Mouse (Mus musculus): ENCODE data around the gene Bag2.
"Not testable (repeated sequence)": the region's sequence is repeated elsewhere in the genome, so short reads cannot be mapped to it uniquely, and the experiment has no call there.

Bag2 gene

GRCm38 (mm10) chr1:33751283-33751682, 6.3 kb downstream of the Bag2 start:
- DNase-seq (ENCODE audit: low read depth in 1 of 2, low spot score in 2 of 2): no peak

- not testable (repeated sequence) for DNase-seq (ENCODE audit: low read depth in 1 of 2, low spot score in 2 of 2)
These were observed 7.9 kb downstream of the Bag2 start for GRCm38 (mm10) chr1:33749709-33750108.

GRCm38 (mm10) chr1:33749109-33749508, 8.5 kb downstream of the Bag2 start:
- DNase-seq (ENCODE audit: low read depth in 1 of 2, low spot score in 2 of 2): no peak

GRCm38 (mm10) chr1:33745901-33746300, 11.7 kb downstream of the Bag2 start:
- DNase-seq (ENCODE audit: low read depth in 1 of 2, low spot score in 2 of 2): no peak

- not testable (repeated sequence) for DNase-seq (ENCODE audit: low read depth in 1 of 2, low spot score in 2 of 2)
These were observed 12.8 kb downstream of the Bag2 start for GRCm38 (mm10) chr1:33744815-33745214.

- no peak for DNase-seq (ENCODE audit: low read depth in 1 of 2, low spot score in 2 of 2)
These were observed 14.7 kb downstream of the Bag2 start for GRCm38 (mm10) chr1:33742903-33743302.

GRCm38 (mm10) chr1:33739302-33739701, 18.3 kb downstream of the Bag2 start:
- peak in 1 of 2 experiments; percentile 31 for DNase-seq (ENCODE audit: low read depth in 1 of 2, low spot score in 2 of 2)

GRCm38 (mm10) chr1:33738681-33739278, 18.8 kb downstream of the Bag2 start:
- DNase-seq (ENCODE audit: low read depth in 1 of 2, low spot score in 2 of 2): no peak

GRCm38 (mm10) chr1:33738281-33738680, 19.3 kb downstream of the Bag2 start:
- DNase-seq (ENCODE audit: low read depth in 1 of 2, low spot score in 2 of 2): no peak

GRCm38 (mm10) chr1:33734001-33734685, 23.5 kb downstream of the Bag2 start:
- DNase-seq (ENCODE audit: low read depth in 1 of 2, low spot score in 2 of 2): no peak

GRCm38 (mm10) chr1:33733044-33733443, 24.6 kb downstream of the Bag2 start:
- no peak for DNase-seq (ENCODE audit: low read depth in 1 of 2, low spot score in 2 of 2)

- DNase-seq (ENCODE audit: low read depth in 1 of 2, low spot score in 2 of 2): no peak
These were observed 32.5 kb downstream of the Bag2 start for GRCm38 (mm10) chr1:33725086-33725485.

- no peak for DNase-seq (ENCODE audit: low read depth in 1 of 2, low spot score in 2 of 2)
These were observed 33.1 kb downstream of the Bag2 start for GRCm38 (mm10) chr1:33724516-33724915.

- DNase-seq (ENCODE audit: low read depth in 1 of 2, low spot score in 2 of 2): no peak
These were observed 36.6 kb downstream of the Bag2 start for GRCm38 (mm10) chr1:33721020-33721419.

- no peak for DNase-seq (ENCODE audit: low read depth in 1 of 2, low spot score in 2 of 2)
These were observed 37.4 kb downstream of the Bag2 start for GRCm38 (mm10) chr1:33720231-33720630.

GRCm38 (mm10) chr1:33719733-33720225, 37.8 kb downstream of the Bag2 start, which contains the start of gene Rab23:
Rab23 (plus strand) TSS chr1:33719887.
- peak in 1 of 2 experiments; percentile 15 for DNase-seq (ENCODE audit: low read depth in 1 of 2, low spot score in 2 of 2)

- DNase-seq (ENCODE audit: low read depth in 1 of 2, low spot score in 2 of 2): no peak
These were observed 40.0 kb downstream of the Bag2 start for GRCm38 (mm10) chr1:33717636-33718035.

GRCm38 (mm10) chr1:33714796-33715195, 42.8 kb downstream of the Bag2 start:
- DNase-seq (ENCODE audit: low read depth in 1 of 2, low spot score in 2 of 2): no peak

- no peak for DNase-seq (ENCODE audit: low read depth in 1 of 2, low spot score in 2 of 2)
These were observed 45.6 kb downstream of the Bag2 start for GRCm38 (mm10) chr1:33712026-33712425.

- DNase-seq (ENCODE audit: low read depth in 1 of 2, low spot score in 2 of 2): no peak
These were observed 48.0 kb downstream of the Bag2 start for GRCm38 (mm10) chr1:33709615-33710014.

GRCm38 (mm10) chr1:33701244-33701643, 56.4 kb downstream of the Bag2 start:
- DNase-seq (ENCODE audit: low read depth in 1 of 2, low spot score in 2 of 2): no peak

GRCm38 (mm10) chr1:33696016-33696415, 61.6 kb downstream of the Bag2 start:
- DNase-seq (ENCODE audit: low read depth in 1 of 2, low spot score in 2 of 2): no peak
